Mouse (Mus musculus) hematopoietic stem cell, adult 5-6 weeks (primary cell): ENCODE results near the gene Gid4. TPM values are rescaled to one million over a fixed set of nuclear protein-coding genes. Genes with fewer than 3 reads are reported as not detected.

ENCODE experiments used
- ATAC-seq, 2 experiments: fragments of 125-278 bp in 1 of 2; replicated peaks in 1 of 2; 2 replicates each; pipeline ENCODE4 v1.8.0; 2016 to 2017; ENCODE audit warnings: inconsistent platforms in 2 of 2, mild to moderate bottlenecking in 2 of 2, moderate number of reproducible peaks in 2 of 2, low read depth in 1 of 2, moderate TSS enrichment in 1 of 2; ENCODE audit not compliant: low FRiP score in 2 of 2, poor library complexity in 2 of 2, severe bottlenecking in 2 of 2, insufficient read depth in 1 of 2, low TSS enrichment in 1 of 2
- total RNA-seq: library from RNA; stranded (forward); fragments of 172-1452, 232-1000 nt; gene quantifications from 2 replicates; pipeline ENCODE4 v1.2.3, GENCODE M21; 2017

The Gid4 gene
- total RNA-seq, 1 experiment from 2014 or later = 35.3 TPM

DNA sequence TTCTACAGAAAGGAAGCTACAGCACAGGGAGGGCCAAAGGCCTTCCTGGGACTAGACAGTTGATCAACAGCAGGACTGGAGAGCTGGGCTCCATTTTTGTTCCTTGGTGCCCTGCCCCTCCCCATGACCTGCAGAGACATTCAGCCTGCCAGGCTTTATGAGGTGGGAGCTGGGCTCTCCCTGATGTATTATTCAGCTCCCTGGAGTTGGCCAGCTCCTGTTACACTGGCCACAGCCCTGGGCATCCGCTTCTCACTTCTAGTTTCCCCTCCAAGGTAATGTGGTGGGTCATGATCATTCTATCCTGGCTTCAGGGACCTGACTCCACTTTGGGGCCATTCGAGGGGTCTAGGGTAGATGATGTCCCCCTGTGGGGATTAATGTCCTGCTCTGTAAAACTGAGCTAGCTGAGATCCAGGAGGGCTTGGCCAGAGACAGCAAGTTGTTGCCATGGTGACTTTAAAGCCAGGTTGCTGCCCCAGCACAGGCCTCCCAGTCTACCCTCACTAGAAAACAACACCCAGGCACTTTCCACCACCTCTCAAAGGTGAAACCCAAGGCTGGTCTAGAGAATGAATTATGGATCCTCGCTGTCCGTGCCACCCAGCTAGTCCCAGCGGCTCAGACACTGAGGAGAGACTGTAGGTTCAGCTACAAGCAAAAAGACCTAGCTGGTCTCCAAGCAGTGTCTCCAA lies 58.9 kb downstream of the Gid4 start:
- no peak for ATAC-seq

DNA sequence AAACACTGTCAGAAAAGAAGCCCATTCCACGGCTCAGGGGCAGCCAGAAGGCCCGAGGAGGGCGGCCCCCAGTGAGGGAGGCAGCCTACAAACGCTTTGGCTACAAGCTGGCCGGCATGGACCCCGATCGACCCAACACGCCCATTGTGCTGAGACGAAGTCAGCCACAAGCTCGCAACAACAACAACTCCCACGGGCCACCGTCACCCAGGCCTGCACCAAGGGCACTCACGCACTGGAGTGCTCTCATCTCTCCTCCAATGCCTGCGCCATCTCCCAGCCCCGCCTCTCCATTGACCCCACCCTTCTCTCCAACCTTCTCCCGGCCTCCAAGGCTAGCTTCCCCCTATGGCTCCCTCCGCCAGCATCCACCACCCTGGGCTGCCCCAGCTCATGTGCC lies 61.2 kb downstream of the Gid4 start:
- ATAC-seq = no peak

DNA sequence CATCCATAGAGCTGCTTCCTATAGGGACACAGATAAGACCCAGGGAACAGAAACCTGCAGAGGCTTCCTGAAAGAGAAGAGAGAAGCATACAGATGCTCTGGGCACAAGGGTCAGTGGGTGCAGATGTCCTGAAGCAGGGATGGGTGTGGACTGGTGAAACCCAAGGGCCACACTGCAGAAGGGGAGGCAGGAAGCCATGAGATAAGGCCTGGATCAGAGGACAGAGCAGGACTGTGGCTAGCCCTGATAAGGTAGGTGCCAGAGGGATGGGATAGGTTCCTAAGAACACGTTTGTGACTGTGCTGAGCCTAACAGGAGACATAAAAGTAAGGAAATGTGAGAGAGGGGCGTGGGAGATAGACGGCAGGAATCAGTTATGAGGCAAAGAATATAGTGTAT lies 69.3 kb downstream of the Gid4 start:
- no peak for ATAC-seq

DNA sequence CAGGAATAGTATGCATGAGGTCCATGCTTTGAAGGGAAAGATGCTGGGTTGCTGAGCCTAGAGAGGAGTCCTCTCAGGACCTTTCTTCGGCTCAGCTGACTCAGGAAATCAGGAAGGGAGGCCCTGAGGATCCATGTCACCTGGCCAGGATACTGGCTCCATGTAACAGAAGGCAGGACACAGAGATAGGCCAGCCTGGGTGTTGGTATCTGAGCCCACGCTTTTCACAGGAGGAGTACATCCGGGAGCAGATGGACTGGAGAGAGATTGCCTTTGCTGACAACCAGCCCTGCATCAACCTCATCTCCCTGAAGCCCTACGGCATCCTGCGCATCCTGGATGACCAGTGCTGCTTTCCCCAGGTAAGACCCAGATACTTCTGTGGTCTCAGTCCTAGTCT lies 75.8 kb downstream of the Gid4 start:
- no peak for ATAC-seq

DNA sequence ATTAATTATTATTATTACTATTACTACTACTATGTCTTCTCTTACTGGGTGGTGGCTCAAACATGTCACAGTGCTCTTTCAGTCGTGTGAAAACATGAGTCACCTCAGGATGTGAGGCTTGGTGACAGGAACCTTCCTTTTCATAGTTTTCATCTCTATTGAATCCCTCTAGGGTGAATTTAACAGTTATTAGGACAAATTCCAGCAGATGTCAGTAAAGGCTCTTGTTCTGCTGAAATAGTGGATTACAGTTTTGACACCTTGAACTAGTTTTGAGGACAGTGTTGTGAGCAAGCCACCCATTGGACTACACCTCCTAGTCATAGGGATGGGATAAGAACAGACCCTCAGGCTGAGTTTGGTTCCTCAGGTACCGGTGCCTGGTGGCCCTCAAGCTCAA lies 78.7 kb downstream of the Gid4 start:
- ATAC-seq = no peak

Other genes with a start within 250 kb of the Gid4 start
- 59.3 and 63.0 TPM in 2 replicates for gene Srebf1, start 194.6 kb upstream of the Gid4 start, total RNA-seq
- 13.0 and 13.5 TPM in 2 replicates for gene Tom1l2, start 64.2 kb upstream of the Gid4 start, total RNA-seq
- 0.79 and 2.0 TPM in 2 replicates for gene Drc3, start 63.8 kb upstream of the Gid4 start, total RNA-seq
- 42.1 and 91.4 TPM in 2 replicates for gene Atpaf2, start 1.3 kb downstream of the Gid4 start, total RNA-seq
- gene Drg2, start 37.4 kb downstream of the Gid4 start, total RNA-seq = 73.9 and 84.2 TPM in 2 replicates
- 0.50 and 0.79 TPM in 2 replicates for gene Myo15, start 52.2 kb downstream of the Gid4 start, total RNA-seq
- gene Alkbh5, start 119.2 kb downstream of the Gid4 start, total RNA-seq = 28.9 and 30.8 TPM in 2 replicates